Mouse (Mus musculus): Measurements from ENCODE around the gene Pcgf6. TPM values are rescaled to one million over a fixed set of nuclear protein-coding genes. Genes with fewer than 3 reads are reported as not detected.

The Pcgf6 gene
- polyA plus RNA-seq, 1 experiment from 2014 or later = 24.9 TPM

- ChIA-PET POLR2A (interaction anchor here (0.6 to 0.7 kb wide), 2 partner anchors 8 to 70 kb away, joined by 3 to 4 read pairs; no protein-coding TSS in a partner anchor), CTCF (interaction anchor here (1.3 to 1.8 kb wide), 2 partner anchors 9 to 12 kb away, joined by 4 read pairs; no protein-coding TSS in a partner anchor)
- no peak for ATAC-seq
- no peak for TF ChIP-seq CTCF (IDR thresholded peaks at IDR 0.05)
- DNase-seq (ENCODE audit: low read depth, low spot score) = no peak
- in situ Hi-C loops (cut with MboI; ENCODE audit: low pct_unique_long_range_greater_than_20kb) = no loop called here
- H3K27me3 ChIP-seq = peaks cover 6% of the 10 kb centered on the region
These were observed 2.8 kb upstream of the Pcgf6 start for GRCm38 (mm10) chr19:47053471-47053870.

- in situ Hi-C loops (cut with MboI; ENCODE audit: low pct_unique_long_range_greater_than_20kb) = no loop called here
- peaks cover 5% of the 10 kb centered on the region for H3K27me3 ChIP-seq
- ChIA-PET CTCF (interaction anchor here (1.3 kb wide), 1 partner anchor 9 kb away, joined by 4 read pairs; no protein-coding TSS in a partner anchor), POLR2A (interaction anchor here (0.6 kb wide), 1 partner anchor 70 kb away, joined by 4 read pairs; no protein-coding TSS in a partner anchor)
- ATAC-seq = no peak
- DNase-seq (ENCODE audit: low read depth, low spot score) = no peak
- no peak for TF ChIP-seq CTCF (IDR thresholded peaks at IDR 0.05)
These were observed 2.2 kb upstream of the Pcgf6 start for GRCm38 (mm10) chr19:47052927-47053326.

GRCm38 (mm10) chr19:47049840-47050239 lies 866 bp downstream of the Pcgf6 start:
- DNase-seq (ENCODE audit: low read depth, low spot score) (no peak), ATAC-seq (no peak)
- no peak for TF ChIP-seq CTCF (IDR thresholded peaks at IDR 0.05)
- in situ Hi-C loops (cut with MboI; ENCODE audit: low pct_unique_long_range_greater_than_20kb) = no loop called here
- no peaks in the 10 kb centered on the region for H3K27me3 ChIP-seq
- ChIA-PET POLR2A (no interaction called here), CTCF (no interaction called here)

- ChIA-PET POLR2A (no interaction called here), CTCF (no interaction called here)
- no peak for TF ChIP-seq CTCF (IDR thresholded peaks at IDR 0.05)
- in situ Hi-C loops (cut with MboI; ENCODE audit: low pct_unique_long_range_greater_than_20kb) = no loop called here
- ATAC-seq (no peak), DNase-seq (ENCODE audit: low read depth, low spot score) (no peak)
- no peaks in the 10 kb centered on the region for H3K27me3 ChIP-seq
These were observed 1.6 kb downstream of the Pcgf6 start for GRCm38 (mm10) chr19:47049061-47049460.

DNA sequence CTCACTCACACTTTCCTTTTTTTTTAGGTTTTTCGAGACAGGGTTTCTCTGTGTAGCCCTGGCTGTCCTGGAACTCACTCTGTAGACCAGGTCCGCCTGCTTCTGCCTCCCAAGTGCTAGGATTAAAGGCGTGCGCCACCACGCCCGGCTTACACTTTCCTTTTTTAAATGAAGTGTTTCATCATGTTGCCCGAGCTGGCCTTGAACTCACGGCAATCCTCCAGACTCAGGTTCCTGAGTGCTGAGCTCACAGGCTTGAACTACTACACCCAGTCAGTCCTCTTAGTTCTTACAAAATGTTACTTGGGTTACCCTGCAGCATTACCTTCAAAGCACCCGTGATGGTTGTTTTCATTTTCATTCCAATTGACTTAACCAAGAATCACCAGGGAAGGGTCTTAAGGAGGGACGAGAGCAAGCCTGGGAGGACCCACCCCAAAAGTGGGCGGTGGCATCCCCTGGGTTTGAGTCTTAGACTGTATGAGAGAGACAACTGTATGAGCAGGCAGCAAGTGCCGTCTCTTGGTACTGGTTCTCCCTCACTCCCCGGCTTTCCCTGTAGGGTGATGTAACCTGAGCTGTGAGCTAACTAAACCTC lies 3.4 kb downstream of the Pcgf6 start:
- H3K27me3 ChIP-seq = no peaks in the 10 kb centered on the region
- no peak for TF ChIP-seq CTCF (IDR thresholded peaks at IDR 0.05)
- no peak for ATAC-seq
- CTCF ChIA-PET = no interaction called here
- in situ Hi-C loops (cut with MboI; ENCODE audit: low pct_unique_long_range_greater_than_20kb) = no loop called here
- POLR2A ChIA-PET = interaction anchor here (0.6 kb wide), 1 partner anchor 56 kb away, joined by 4 read pairs; no protein-coding TSS in a partner anchor
- DNase-seq (ENCODE audit: low read depth, low spot score) = no peak

GRCm38 (mm10) chr19:47046343-47046742 lies 4.4 kb downstream of the Pcgf6 start:
- CTCF ChIA-PET = interaction anchor here (0.9 kb wide), 1 partner anchor 177 kb away, joined by 3 read pairs; no protein-coding TSS in a partner anchor
- no peak for DNase-seq (ENCODE audit: low read depth, low spot score)
- POLR2A ChIA-PET = interaction anchor here (0.7 kb wide), 1 partner anchor 555 kb away, joined by 3 read pairs; no protein-coding TSS in a partner anchor
- no peak for TF ChIP-seq CTCF (IDR thresholded peaks at IDR 0.05)
- in situ Hi-C loops (cut with MboI; ENCODE audit: low pct_unique_long_range_greater_than_20kb) = no loop called here
- no peaks in the 10 kb centered on the region for H3K27me3 ChIP-seq
- ATAC-seq = no peak

GRCm38 (mm10) chr19:47043608-47044007 lies 7.1 kb downstream of the Pcgf6 start:
- ChIA-PET POLR2A (no interaction called here), CTCF (interaction anchor here (0.8 to 1.7 kb wide), 6 partner anchors 8 to 283 kb away, joined by 3 to 4 read pairs (median 3); partner anchors contain the start of gene Cnnm2)
- TF ChIP-seq CTCF (IDR thresholded peaks at IDR 0.05) = peak; percentile 62
- H3K27me3 ChIP-seq = no peaks in the 10 kb centered on the region
- DNase-seq (ENCODE audit: low read depth, low spot score) = no peak
- no peak for ATAC-seq
- in situ Hi-C loops (cut with MboI; ENCODE audit: low pct_unique_long_range_greater_than_20kb) = no loop called here

GRCm38 (mm10) chr19:47040720-47041473 lies 9.8 kb downstream of the Pcgf6 start:
- TF ChIP-seq CTCF (IDR thresholded peaks at IDR 0.05) = no peak
- no peak for DNase-seq (ENCODE audit: low read depth, low spot score)

GRCm38 (mm10) chr19:47036596-47036995 lies 14.1 kb downstream of the Pcgf6 start:
- no peak for TF ChIP-seq CTCF (IDR thresholded peaks at IDR 0.05)
- ChIA-PET POLR2A (interaction anchor here (0.6 to 1.0 kb wide), 3 partner anchors 13 to 289 kb away, joined by 5 to 10 read pairs (median 8); no protein-coding TSS in a partner anchor), CTCF (interaction anchor here (1.5 kb wide), 1 partner anchor 11 kb away, joined by 3 read pairs; no protein-coding TSS in a partner anchor)
- in situ Hi-C loops (cut with MboI; ENCODE audit: low pct_unique_long_range_greater_than_20kb) = no loop called here
- ATAC-seq (no peak), DNase-seq (ENCODE audit: low read depth, low spot score) (no peak)
- no peaks in the 10 kb centered on the region for H3K27me3 ChIP-seq

More at GRCm38 (mm10) chr19:47040720-47041473, 9.8 kb downstream of the Pcgf6 start:
- ATAC-seq = no peak
- H3K27me3 ChIP-seq = no peaks in the 10 kb centered on the region
- ChIA-PET CTCF (interaction anchor here (0.7 to 1.2 kb wide), 3 partner anchors 161 to 453 kb away, joined by 3 read pairs; no protein-coding TSS in a partner anchor), POLR2A (no interaction called here)
- in situ Hi-C loops (cut with MboI; ENCODE audit: low pct_unique_long_range_greater_than_20kb) = no loop called here

DNA sequence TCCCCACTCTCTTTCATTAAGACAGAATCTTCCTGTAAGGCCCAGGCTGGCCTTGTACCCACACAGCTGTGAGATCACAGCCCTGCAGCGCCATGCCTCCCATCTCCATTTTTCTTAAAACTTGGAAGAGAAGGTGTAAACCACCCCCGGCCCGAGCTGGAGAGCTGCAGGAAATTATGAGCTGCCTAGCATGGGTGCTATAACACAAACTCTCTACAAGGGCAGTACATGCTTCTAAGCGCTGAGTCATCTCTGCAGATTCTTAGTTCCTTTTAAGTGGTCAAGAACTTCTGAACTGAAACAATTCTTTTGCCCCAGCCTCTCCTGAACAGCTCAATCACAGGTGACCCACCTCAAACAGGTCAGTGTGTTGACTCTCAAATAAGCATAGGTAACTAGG lies 15.8 kb downstream of the Pcgf6 start:
- H3K27me3 ChIP-seq = no peaks in the 10 kb centered on the region
- DNase-seq (ENCODE audit: low read depth, low spot score) (no peak), ATAC-seq (no peak)
- TF ChIP-seq CTCF (IDR thresholded peaks at IDR 0.05) = no peak
- ChIA-PET POLR2A (no interaction called here), CTCF (interaction anchor here (1.3 kb wide), 1 partner anchor 9 kb away, joined by 3 read pairs; no protein-coding TSS in a partner anchor)
- in situ Hi-C loops (cut with MboI; ENCODE audit: low pct_unique_long_range_greater_than_20kb) = no loop called here
